Mouse (Mus musculus) limb, embryonic 14.5 days (tissue): ENCODE results near the gene Nostrin. TPM values are rescaled to one million over a fixed set of nuclear protein-coding genes. Genes with fewer than 3 reads are reported as not detected.

Experiments
- ATAC-seq: fragments of 200-750 bp; cut with Nextera tagmentation; 2 replicates; pipeline ENCODE4 v1.8.0; 2017; ENCODE audit warnings: low read depth, moderate number of reproducible peaks, moderate TSS enrichment; ENCODE audit not compliant: low FRiP score
- DNase-seq: peaks from one replicate; pipeline ENCODE4 v3.0.0-alpha.2; 2015; ENCODE audit warnings: low spot score
- H3K27ac ChIP-seq: fragments of 300-500 bp; sonication (generic); replicated peaks from 2 replicates; pipeline ENCODE4 v1.5.1; 2014; ENCODE audit warnings: low read depth, mild to moderate bottlenecking, low read length, moderate library complexity, mixed read lengths
- H3K27me3 ChIP-seq: fragments of 300-500 bp; sonication (generic); 2 replicates; pipeline ENCODE4 v1.6.1; 2014; ENCODE audit warnings: low read length, mixed read lengths; ENCODE audit not compliant: control insufficient read depth, insufficient read depth
- H3K36me3 ChIP-seq: fragments of 300-500 bp; sonication (generic); 2 replicates; pipeline ENCODE4 v1.6.1; 2014; ENCODE audit warnings: mild to moderate bottlenecking, low read length, moderate library complexity, mixed read lengths; ENCODE audit not compliant: control insufficient read depth, insufficient read depth
- H3K4me1 ChIP-seq: fragments of 300-500 bp; sonication (generic); 2 replicates; pipeline ENCODE4 v1.6.1; 2014; ENCODE audit warnings: antibody characterized with exemption, low read length, mixed read lengths; ENCODE audit not compliant: control insufficient read depth, insufficient read depth
- H3K4me2 ChIP-seq: fragments of 300-500 bp; sonication (generic); replicated peaks from 2 replicates; pipeline ENCODE4 v1.6.1; 2014; ENCODE audit warnings: low read depth, mild to moderate bottlenecking, low read length, moderate library complexity; ENCODE audit not compliant: severe bottlenecking
- H3K4me3 ChIP-seq: fragments of 300-500 bp; sonication (generic); replicated peaks from 2 replicates; pipeline ENCODE4 v1.5.1; 2014; ENCODE audit warnings: low read length
- H3K9ac ChIP-seq: fragments of 300-500 bp; sonication (generic); 2 replicates; pipeline ENCODE4 v1.6.1; 2014; ENCODE audit warnings: mild to moderate bottlenecking, low read depth, low read length, moderate library complexity; ENCODE audit not compliant: severe bottlenecking
- H3K9me3 ChIP-seq: fragments of 300-500 bp; sonication (generic); 2 replicates; pipeline ENCODE4 v1.6.1; 2016; ENCODE audit warnings: low read length; ENCODE audit not compliant: control insufficient read depth
- POLR2A ChIP-seq: fragments of 200-500 bp; IDR thresholded peaks from 2 replicates; pipeline ENCODE4 v1.8.0; 2012; ENCODE audit warnings: inconsistent platforms, mild to moderate bottlenecking, moderate library complexity, borderline replicate concordance; ENCODE audit not compliant: insufficient read depth, insufficient read length; ENCODE audit errors: extremely low read depth
- WGBS: fragments of 180-500 bp; shearing (Covaris S2); extraction: QIAGEN DNeasy Blood & Tissue Kit; methylation state at CpG from one replicate; pipeline ENCODE4 v1.1.7; 2014; 5-methylcytosine and 5-hydroxymethylcytosine counted together
- polyA plus RNA-seq, 2 experiments: library from polyadenylated mRNA; depleted of rRNA in 1 of 2; stranded (reverse) in 1 of 2; unstranded in 1 of 2; fragments of >200 nt; fragmentation: Nextera tagmentation in 1 of 2; extraction: Ambion mirVana in 1 of 2; gene quantifications; 2 replicates each; pipeline versions ENCODE4 v1.2.1 to v1.2.3; 2012 to 2014

Nostrin gene
- polyA plus RNA-seq, 2 experiments, result 0.45 to 0.80 TPM

GRCm38 (mm10) chr2:69150841-69151240 lies 15.2 kb downstream of the Nostrin start:
- Histone ChIP-seq H3K9me3 (no peaks in the 10 kb centered on the region), H3K4me3 (no peak overlapping the region), H3K9ac (no peak overlapping the region), H3K4me1 (no peaks in the 10 kb centered on the region), H3K27ac (no peak overlapping the region), H3K36me3 (no peaks in the 10 kb centered on the region), H3K27me3 (no peaks in the 10 kb centered on the region), H3K4me2 (no peak overlapping the region)
- TF ChIP-seq POLR2A, result no peak
- WGBS, result 76% methylated on average over 5 of the region's 5 CpGs
- DNase-seq, result no peak
- no peak for ATAC-seq

- no peaks in the 10 kb centered on the region for H3K4me1 ChIP-seq
- 56% methylated on average over 3 of the region's 3 CpGs for WGBS
- no peak overlapping the region for H3K27ac ChIP-seq
- H3K9me3 ChIP-seq, result no peaks in the 10 kb centered on the region
- no peaks in the 10 kb centered on the region for H3K36me3 ChIP-seq
- no peaks in the 10 kb centered on the region for H3K27me3 ChIP-seq
- ATAC-seq, result peak; percentile 62
- no peak for DNase-seq
- no peak overlapping the region for H3K4me3 ChIP-seq
- H3K9ac ChIP-seq, result no peak overlapping the region
- no peak for TF ChIP-seq POLR2A
- no peak overlapping the region for H3K4me2 ChIP-seq
Observed at GRCm38 (mm10) chr2:69155861-69156260, 20.3 kb downstream of the Nostrin start.

GRCm38 (mm10) chr2:69156283-69156682 lies 20.7 kb downstream of the Nostrin start:
- Histone ChIP-seq H3K27ac (no peak overlapping the region), H3K4me2 (no peak overlapping the region), H3K4me1 (no peaks in the 10 kb centered on the region), H3K9me3 (no peaks in the 10 kb centered on the region), H3K27me3 (no peaks in the 10 kb centered on the region), H3K9ac (no peak overlapping the region), H3K36me3 (no peaks in the 10 kb centered on the region), H3K4me3 (no peak overlapping the region)
- 58% methylated on average over 7 of the region's 7 CpGs for WGBS
- DNase-seq, result no peak
- no peak for ATAC-seq
- TF ChIP-seq POLR2A, result no peak

- Histone ChIP-seq H3K27me3 (no peaks in the 10 kb centered on the region), H3K27ac (no peak overlapping the region)
- no peak for ATAC-seq
Observed at GRCm38 (mm10) chr2:69158907-69159306, 23.3 kb downstream of the Nostrin start.

GRCm38 (mm10) chr2:69170395-69171077 lies 34.9 kb downstream of the Nostrin start:
- no peak overlapping the region for H3K27ac ChIP-seq
- H3K4me1 ChIP-seq, result no peaks in the 10 kb centered on the region
- no peak overlapping the region for H3K4me3 ChIP-seq
- no peak for TF ChIP-seq POLR2A
- H3K9ac ChIP-seq, result no peak overlapping the region
- H3K9me3 ChIP-seq, result no peaks in the 10 kb centered on the region
- no peaks in the 10 kb centered on the region for H3K27me3 ChIP-seq
- 51% methylated on average over 9 of the region's 9 CpGs for WGBS
- DNase-seq (no peak), ATAC-seq (no peak)
- H3K36me3 ChIP-seq, result no peaks in the 10 kb centered on the region
- no peak overlapping the region for H3K4me2 ChIP-seq

More at GRCm38 (mm10) chr2:69158907-69159306, 23.3 kb downstream of the Nostrin start:
- Histone ChIP-seq H3K9me3 (no peaks in the 10 kb centered on the region), H3K4me1 (no peaks in the 10 kb centered on the region), H3K9ac (no peak overlapping the region), H3K4me3 (no peak overlapping the region), H3K36me3 (no peaks in the 10 kb centered on the region), H3K4me2 (no peak overlapping the region)
- no peak for TF ChIP-seq POLR2A
- no peak for DNase-seq
